Mouse (Mus musculus) limb, embryonic 14.5 days (tissue): ENCODE measurements around the gene Thegl. TPM values are rescaled to one million over a fixed set of nuclear protein-coding genes. Genes with fewer than 3 reads are reported as not detected.
"Not testable (repeated sequence)": the region's sequence is repeated elsewhere in the genome, so short reads cannot be mapped to it uniquely, and the experiment has no call there.

Experiments used
- ATAC-seq: fragments of 200-750 bp; cut with Nextera tagmentation; 2 replicates; pipeline ENCODE4 v1.8.0; 2017; ENCODE audit warnings: low read depth, moderate number of reproducible peaks, moderate TSS enrichment; ENCODE audit not compliant: low FRiP score
- DNase-seq: peaks from one replicate; pipeline ENCODE4 v3.0.0-alpha.2; 2015; ENCODE audit warnings: low spot score
- H3K27ac ChIP-seq: fragments of 300-500 bp; sonication (generic); replicated peaks from 2 replicates; pipeline ENCODE4 v1.5.1; 2014; ENCODE audit warnings: low read depth, mild to moderate bottlenecking, low read length, moderate library complexity, mixed read lengths
- H3K27me3 ChIP-seq: fragments of 300-500 bp; sonication (generic); 2 replicates; pipeline ENCODE4 v1.6.1; 2014; ENCODE audit warnings: low read length, mixed read lengths; ENCODE audit not compliant: control insufficient read depth, insufficient read depth
- H3K36me3 ChIP-seq: fragments of 300-500 bp; sonication (generic); 2 replicates; pipeline ENCODE4 v1.6.1; 2014; ENCODE audit warnings: mild to moderate bottlenecking, low read length, moderate library complexity, mixed read lengths; ENCODE audit not compliant: control insufficient read depth, insufficient read depth
- H3K4me1 ChIP-seq: fragments of 300-500 bp; sonication (generic); 2 replicates; pipeline ENCODE4 v1.6.1; 2014; ENCODE audit warnings: antibody characterized with exemption, low read length, mixed read lengths; ENCODE audit not compliant: control insufficient read depth, insufficient read depth
- H3K4me2 ChIP-seq: fragments of 300-500 bp; sonication (generic); replicated peaks from 2 replicates; pipeline ENCODE4 v1.6.1; 2014; ENCODE audit warnings: low read depth, mild to moderate bottlenecking, low read length, moderate library complexity; ENCODE audit not compliant: severe bottlenecking
- H3K4me3 ChIP-seq: fragments of 300-500 bp; sonication (generic); replicated peaks from 2 replicates; pipeline ENCODE4 v1.5.1; 2014; ENCODE audit warnings: low read length
- H3K9ac ChIP-seq: fragments of 300-500 bp; sonication (generic); 2 replicates; pipeline ENCODE4 v1.6.1; 2014; ENCODE audit warnings: mild to moderate bottlenecking, low read depth, low read length, moderate library complexity; ENCODE audit not compliant: severe bottlenecking
- H3K9me3 ChIP-seq: fragments of 300-500 bp; sonication (generic); 2 replicates; pipeline ENCODE4 v1.6.1; 2016; ENCODE audit warnings: low read length; ENCODE audit not compliant: control insufficient read depth
- POLR2A ChIP-seq: fragments of 200-500 bp; IDR thresholded peaks from 2 replicates; pipeline ENCODE4 v1.8.0; 2012; ENCODE audit warnings: inconsistent platforms, mild to moderate bottlenecking, moderate library complexity, borderline replicate concordance; ENCODE audit not compliant: insufficient read depth, insufficient read length; ENCODE audit errors: extremely low read depth
- WGBS: fragments of 180-500 bp; shearing (Covaris S2); extraction: QIAGEN DNeasy Blood & Tissue Kit; methylation state at CpG from one replicate; pipeline ENCODE4 v1.1.7; 2014; 5-methylcytosine and 5-hydroxymethylcytosine counted together
- polyA plus RNA-seq, 2 experiments: library from polyadenylated mRNA; depleted of rRNA in 1 of 2; stranded (reverse) in 1 of 2; unstranded in 1 of 2; fragments of >200 nt; fragmentation: Nextera tagmentation in 1 of 2; extraction: Ambion mirVana in 1 of 2; gene quantifications; 2 replicates each; pipeline versions ENCODE4 v1.2.1 to v1.2.3; 2012 to 2014

Gene Thegl
- polyA plus RNA-seq, 2 experiments: 0.13 TPM; not detected in 1

DNA sequence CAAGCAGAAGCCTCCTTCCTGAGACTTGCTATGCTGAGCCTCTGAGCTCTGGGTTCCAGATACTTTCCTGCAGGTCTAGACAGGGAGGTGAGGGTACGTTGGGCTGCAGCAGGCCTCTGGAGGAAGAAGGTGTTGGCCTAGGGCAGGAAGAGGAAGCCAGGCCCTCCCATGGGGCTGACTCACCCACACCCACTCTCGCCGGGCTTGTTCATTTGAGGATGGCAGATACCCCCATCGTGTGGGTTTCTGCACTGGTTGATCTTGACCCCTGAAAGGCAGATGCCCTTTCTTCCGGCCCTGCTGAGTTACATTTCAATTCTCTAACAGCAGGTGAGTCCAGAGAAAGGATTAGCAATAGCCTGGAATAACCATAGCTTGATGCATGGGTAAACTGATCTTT, 76.7 kb downstream of the Thegl start:
- WGBS: 75% methylated on average over 5 of the region's 5 CpGs
- TF ChIP-seq POLR2A: no peak
- H3K4me3 ChIP-seq: no peak overlapping the region
- no peaks in the 10 kb centered on the region for H3K9me3 ChIP-seq
- ATAC-seq: no peak
- H3K9ac ChIP-seq: no peak overlapping the region
- no peak overlapping the region for H3K27ac ChIP-seq
- 0 out of 2 replicates have a peak, but pooled peaks cover 4% of the 10 kb centered on the region for H3K4me1 ChIP-seq
- DNase-seq: no peak
- no peaks in the 10 kb centered on the region for H3K36me3 ChIP-seq
- no peak overlapping the region for H3K4me2 ChIP-seq
- 0 out of 2 replicates have a peak, but pooled peaks cover 4% of the 10 kb centered on the region for H3K27me3 ChIP-seq

DNA sequence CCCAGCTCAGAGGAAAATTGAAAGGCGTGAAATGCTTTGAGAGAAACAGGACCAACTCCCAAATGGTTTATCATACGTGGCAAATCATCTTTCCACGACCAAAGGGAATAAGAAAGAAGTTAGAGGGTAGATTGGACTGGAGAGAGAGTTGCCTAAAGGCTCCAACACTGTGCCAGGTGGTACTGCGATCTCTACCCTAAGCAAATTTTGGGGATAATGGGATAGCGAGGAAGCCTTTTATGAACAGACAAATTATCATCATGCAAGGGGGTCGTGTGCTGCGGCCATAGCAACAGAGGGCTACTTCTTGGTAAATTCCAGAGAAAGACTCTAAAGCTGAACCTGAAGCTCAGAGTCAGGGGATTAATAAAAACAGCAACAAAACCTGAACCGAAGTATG, 78.1 kb downstream of the Thegl start:
- DNase-seq (no peak), ATAC-seq (no peak)
- H3K27me3 ChIP-seq: 0 out of 2 replicates have a peak, but pooled peaks cover 4% of the 10 kb centered on the region
- WGBS: 35% methylated on average over 8 of the region's 8 CpGs
- H3K4me2 ChIP-seq: peak overlapping the region; percentile 98
- no peaks in the 10 kb centered on the region for H3K36me3 ChIP-seq
- no peaks in the 10 kb centered on the region for H3K9me3 ChIP-seq
- no peak for TF ChIP-seq POLR2A
- H3K9ac ChIP-seq: no peak overlapping the region
- H3K4me3 ChIP-seq: peak overlapping the region; percentile 55
- H3K4me1 ChIP-seq: 0 out of 2 replicates have a peak, but pooled peaks cover 4% of the 10 kb centered on the region
- no peak overlapping the region for H3K27ac ChIP-seq

DNA sequence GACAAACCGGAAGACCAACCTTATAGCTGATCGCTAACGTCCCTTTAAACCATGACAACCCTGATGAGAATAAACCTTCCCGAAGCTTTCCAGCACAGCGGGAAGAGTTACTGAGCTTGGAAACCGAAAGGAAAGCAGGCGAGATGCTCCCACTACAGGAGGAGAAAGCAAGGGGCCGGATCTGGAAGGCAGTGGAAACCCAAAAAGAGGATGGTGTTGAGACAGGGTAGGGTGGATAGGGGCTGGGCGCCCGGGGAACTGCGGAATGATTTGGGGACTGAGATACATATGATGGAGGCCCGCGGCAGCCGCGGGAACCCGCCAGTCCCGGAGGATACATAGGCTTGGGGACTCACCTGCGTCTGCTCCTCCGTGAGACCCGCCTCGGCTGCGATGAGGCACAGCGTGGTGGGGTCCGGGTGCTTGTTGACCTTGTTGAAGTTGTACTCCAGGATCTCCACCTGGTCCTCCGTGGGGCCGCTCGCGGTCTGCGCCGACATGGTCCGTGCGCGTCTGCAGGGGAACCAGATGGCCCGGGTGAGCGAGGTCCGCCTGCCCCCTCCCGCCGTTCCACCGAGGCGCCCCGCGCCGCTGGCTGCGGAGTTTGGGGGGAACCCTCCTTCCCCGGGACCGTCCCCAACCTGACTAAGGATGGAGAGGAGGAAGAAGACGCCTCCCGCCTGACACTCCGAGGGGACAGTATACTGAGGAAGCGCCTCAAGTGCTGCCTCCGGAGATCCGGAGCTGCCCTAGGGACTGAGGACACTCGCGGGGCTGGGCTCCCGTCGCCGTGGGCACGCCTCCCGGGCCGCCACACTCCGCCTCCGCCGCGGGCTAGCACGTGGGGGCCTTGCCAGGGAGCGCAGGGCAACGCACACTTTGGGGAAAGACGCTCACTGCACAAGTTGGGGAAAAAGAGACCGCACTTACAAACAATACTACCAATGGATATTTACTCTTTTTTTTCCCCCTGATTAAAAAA, 79.0 kb downstream of the Thegl start:
- H3K27me3 ChIP-seq: 0 out of 2 replicates have a peak, but pooled peaks cover 4% of the 10 kb centered on the region
- H3K4me1 ChIP-seq: 0 out of 2 replicates have a peak, but pooled peaks cover 4% of the 10 kb centered on the region
- H3K4me2 ChIP-seq: peak overlapping the region; percentile 98
- under 1% methylated on average over 50 of the region's 69 CpGs for WGBS
- no peak overlapping the region for H3K27ac ChIP-seq
- peak overlapping the region; percentile 55 for H3K4me3 ChIP-seq
- no peaks in the 10 kb centered on the region for H3K9me3 ChIP-seq
- H3K9ac ChIP-seq: peak overlapping the region; percentile 57
- ATAC-seq: peak; percentile 68
- TF ChIP-seq POLR2A: no peak
- no peaks in the 10 kb centered on the region for H3K36me3 ChIP-seq
- peak; percentile 22 for DNase-seq

DNA sequence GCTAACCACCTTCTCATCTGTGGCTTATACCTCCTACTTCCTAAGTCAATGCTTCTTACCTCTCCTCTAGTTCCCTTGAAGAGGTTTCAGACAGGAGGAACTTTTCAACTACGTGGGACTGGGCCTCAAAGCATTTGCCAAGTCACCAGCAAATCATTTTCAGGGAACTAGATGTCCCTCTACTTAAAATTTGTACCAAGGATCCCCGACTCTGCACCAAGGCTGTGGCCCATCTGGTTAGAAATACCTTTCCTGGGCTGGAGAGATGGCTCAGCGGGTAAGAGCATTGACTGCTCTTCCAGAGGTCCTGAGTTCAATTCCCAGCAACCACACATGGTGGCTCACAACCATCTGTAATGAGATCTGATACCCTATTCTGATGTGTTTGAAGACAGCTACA, 80.4 kb downstream of the Thegl start:
- not testable (repeated sequence) for H3K9me3 ChIP-seq, H3K4me2 ChIP-seq, H3K4me3 ChIP-seq, H3K9ac ChIP-seq, H3K27me3 ChIP-seq, DNase-seq, H3K36me3 ChIP-seq, H3K4me1 ChIP-seq, H3K27ac ChIP-seq, ATAC-seq
- WGBS: 88% methylated on average over 3 of the region's 3 CpGs

DNA sequence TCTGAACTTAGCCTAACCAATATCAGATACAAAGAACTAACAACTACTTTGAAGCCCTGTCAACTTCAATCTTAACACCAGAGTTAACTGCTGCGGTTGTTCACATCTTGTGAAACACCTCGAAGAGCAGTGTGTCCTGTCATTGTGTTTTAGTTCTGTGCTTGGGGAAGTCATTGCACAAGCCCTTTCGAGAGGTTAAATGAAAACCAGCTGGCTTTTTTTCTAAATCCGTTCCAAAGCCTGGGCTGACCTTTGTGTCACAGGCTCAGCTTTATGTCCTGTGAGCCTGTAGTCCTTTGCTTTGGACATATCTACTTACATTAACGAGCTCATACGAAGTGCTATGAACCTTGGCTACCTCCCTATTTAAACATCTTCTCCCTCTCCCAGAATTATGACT, 81.9 kb downstream of the Thegl start:
- TF ChIP-seq POLR2A: no peak

More for the DNA sequence above, 81.9 kb downstream of the Thegl start:
- 10% methylated on average over 6 of the region's 6 CpGs for WGBS
- DNase-seq (no peak), ATAC-seq (no peak)
- no peaks in the 10 kb centered on the region for H3K9me3 ChIP-seq
- H3K4me1 ChIP-seq: 0 out of 2 replicates have a peak, but pooled peaks cover 4% of the 10 kb centered on the region
- H3K4me3 ChIP-seq: no peak overlapping the region
- H3K9ac ChIP-seq: no peak overlapping the region
- H3K27me3 ChIP-seq: 0 out of 2 replicates have a peak, but pooled peaks cover 4% of the 10 kb centered on the region
- no peaks in the 10 kb centered on the region for H3K36me3 ChIP-seq
- H3K4me2 ChIP-seq: no peak overlapping the region
- H3K27ac ChIP-seq: no peak overlapping the region
